Mouse (Mus musculus) kidney, embryonic 16.5 days (tissue): ENCODE measurements around the gene Pilrb2. TPM values are rescaled to one million over a fixed set of nuclear protein-coding genes. Genes with fewer than 3 reads are reported as not detected.
"Not testable (repeated sequence)": the region's sequence is repeated elsewhere in the genome, so short reads cannot be mapped to it uniquely, and the experiment has no call there.

Source experiments
- ATAC-seq: fragments of 200-750 bp; cut with Nextera tagmentation; 2 replicates; pipeline ENCODE4 v1.8.0; 2017; ENCODE audit warnings: moderate TSS enrichment; ENCODE audit not compliant: low FRiP score, low TSS enrichment
- H3K27ac ChIP-seq: fragments of 300-500 bp; sonication (generic); 2 replicates; pipeline ENCODE4 v1.5.1; 2014; ENCODE audit warnings: low read length
- H3K27me3 ChIP-seq: fragments of 300-500 bp; sonication (generic); 2 replicates; pipeline ENCODE4 v1.6.1; 2014; ENCODE audit warnings: low read length, control low read depth, mixed read lengths; ENCODE audit not compliant: insufficient read depth
- H3K36me3 ChIP-seq: fragments of 300-500 bp; sonication (generic); 2 replicates; pipeline ENCODE4 v1.6.1; 2014; ENCODE audit warnings: low read length, control low read depth, mixed read lengths; ENCODE audit not compliant: insufficient read depth
- H3K4me1 ChIP-seq: fragments of 300-500 bp; sonication (generic); 2 replicates; pipeline ENCODE4 v1.6.1; 2014; ENCODE audit warnings: low read length, control low read depth, mixed read lengths; ENCODE audit not compliant: insufficient read depth
- H3K4me2 ChIP-seq: fragments of 300-500 bp; sonication (generic); replicated peaks from 2 replicates; pipeline ENCODE4 v1.6.1; 2014; ENCODE audit warnings: low read depth, low read length
- H3K4me3 ChIP-seq: fragments of 300-500 bp; sonication (generic); 2 replicates; pipeline ENCODE4 v1.5.1; 2014; ENCODE audit warnings: mild to moderate bottlenecking, low read length
- H3K9ac ChIP-seq: fragments of 300-500 bp; sonication (generic); replicated peaks from 2 replicates; pipeline ENCODE4 v1.6.1; 2014; ENCODE audit warnings: low read length
- H3K9me3 ChIP-seq: fragments of 300-500 bp; sonication (generic); 2 replicates; pipeline ENCODE4 v1.6.1; 2016; ENCODE audit warnings: low read length, control low read depth
- WGBS: fragments of 180-500 bp; shearing (Covaris S2); extraction: QIAGEN DNeasy Blood & Tissue Kit; methylation state at CpG from one replicate; pipeline ENCODE4 v1.1.7; 2014; 5-methylcytosine and 5-hydroxymethylcytosine counted together
- polyA plus RNA-seq: library from polyadenylated mRNA; unstranded; fragments of >200 nt; fragmentation: Nextera tagmentation; extraction: Ambion mirVana; gene quantifications from 2 replicates; pipeline ENCODE4 v1.2.1, GENCODE M21; 2015

Pilrb2 gene
- polyA plus RNA-seq, 1 experiment from 2014 or later, result 0.40 TPM

- WGBS, result 51% methylated on average over 2 of the region's 2 CpGs
- no peak overlapping the region for H3K9ac ChIP-seq
- no peak for ATAC-seq
- no peak overlapping the region for H3K27ac ChIP-seq
- no peaks in the 10 kb centered on the region for H3K4me1 ChIP-seq
- H3K36me3 ChIP-seq, result no peaks in the 10 kb centered on the region
- H3K9me3 ChIP-seq, result no peaks in the 10 kb centered on the region
- no peaks in the 10 kb centered on the region for H3K27me3 ChIP-seq
- H3K4me3 ChIP-seq, result no peak overlapping the region
- no peak overlapping the region for H3K4me2 ChIP-seq
Observed at GRCm38 (mm10) chr5:137877860-137878259, 6.2 kb upstream of the Pilrb2 start.

- H3K9ac ChIP-seq, result no peak overlapping the region
- no peaks in the 10 kb centered on the region for H3K9me3 ChIP-seq
- no peak overlapping the region for H3K4me2 ChIP-seq
- 88% methylated on average over 2 of the region's 2 CpGs for WGBS
- H3K27me3 ChIP-seq, result no peaks in the 10 kb centered on the region
- no peak overlapping the region for H3K27ac ChIP-seq
- ATAC-seq, result no peak
- H3K4me3 ChIP-seq, result no peak overlapping the region
- H3K4me1 ChIP-seq, result no peaks in the 10 kb centered on the region
- no peaks in the 10 kb centered on the region for H3K36me3 ChIP-seq
Observed at GRCm38 (mm10) chr5:137875054-137875453, 3.4 kb upstream of the Pilrb2 start.

- not testable (repeated sequence) for H3K36me3 ChIP-seq, H3K4me1 ChIP-seq, H3K4me2 ChIP-seq, H3K9ac ChIP-seq, H3K9me3 ChIP-seq, H3K4me3 ChIP-seq, H3K27ac ChIP-seq, H3K27me3 ChIP-seq, ATAC-seq
- WGBS, result 47% methylated on average over 1 of the region's 1 CpGs
Observed at GRCm38 (mm10) chr5:137872381-137872702, 727 bp upstream of the Pilrb2 start.

- ATAC-seq, H3K36me3 ChIP-seq, H3K4me1 ChIP-seq, H3K9ac ChIP-seq, H3K4me3 ChIP-seq, H3K4me2 ChIP-seq, H3K27me3 ChIP-seq, H3K9me3 ChIP-seq, H3K27ac ChIP-seq: not testable (repeated sequence)
- WGBS, result 66% methylated on average over 2 of the region's 2 CpGs
Observed at GRCm38 (mm10) chr5:137868600-137868999, 3.0 kb downstream of the Pilrb2 start.

GRCm38 (mm10) chr5:137864008-137864407, 7.6 kb downstream of the Pilrb2 start:
- not testable (repeated sequence) for H3K9ac ChIP-seq, H3K27ac ChIP-seq, H3K4me1 ChIP-seq, H3K27me3 ChIP-seq, H3K9me3 ChIP-seq, H3K4me3 ChIP-seq, H3K36me3 ChIP-seq, ATAC-seq, H3K4me2 ChIP-seq
- 85% methylated on average over 1 of the region's 1 CpGs for WGBS

- H3K27me3 ChIP-seq, ATAC-seq, H3K9ac ChIP-seq, H3K9me3 ChIP-seq, H3K36me3 ChIP-seq, H3K4me1 ChIP-seq, H3K4me2 ChIP-seq, H3K4me3 ChIP-seq, H3K27ac ChIP-seq: not testable (repeated sequence)
- WGBS, result 81% methylated on average over 2 of the region's 2 CpGs
Observed at GRCm38 (mm10) chr5:137857960-137858710, 13.5 kb downstream of the Pilrb2 start, which contains the start of gene Pilrb1. Pilrb1 (minus strand) TSS chr5:137858106.

GRCm38 (mm10) chr5:137856870-137857269, 14.7 kb downstream of the Pilrb2 start:
- not testable (repeated sequence) for H3K4me3 ChIP-seq, H3K9ac ChIP-seq, H3K27ac ChIP-seq, H3K9me3 ChIP-seq, H3K4me1 ChIP-seq, H3K27me3 ChIP-seq, H3K36me3 ChIP-seq, ATAC-seq, H3K4me2 ChIP-seq
- WGBS, result 73% methylated on average over 4 of the region's 5 CpGs

GRCm38 (mm10) chr5:137854907-137855306, 16.7 kb downstream of the Pilrb2 start:
- H3K4me1 ChIP-seq, H3K27me3 ChIP-seq, H3K36me3 ChIP-seq, ATAC-seq, H3K9ac ChIP-seq, H3K4me3 ChIP-seq, H3K4me2 ChIP-seq, H3K9me3 ChIP-seq, H3K27ac ChIP-seq: not testable (repeated sequence)
- WGBS, result 87% methylated on average over 3 of the region's 3 CpGs

- H3K4me1 ChIP-seq, H3K36me3 ChIP-seq, H3K4me3 ChIP-seq, H3K27me3 ChIP-seq, ATAC-seq, H3K27ac ChIP-seq, H3K4me2 ChIP-seq, H3K9me3 ChIP-seq, H3K9ac ChIP-seq: not testable (repeated sequence)
- 100% methylated on average over 1 of the region's 1 CpGs for WGBS
Observed at GRCm38 (mm10) chr5:137850313-137850712, 21.3 kb downstream of the Pilrb2 start.

GRCm38 (mm10) chr5:137837110-137837509, 34.5 kb downstream of the Pilrb2 start:
- H3K4me3 ChIP-seq, ATAC-seq, H3K27me3 ChIP-seq, H3K4me1 ChIP-seq, H3K27ac ChIP-seq, H3K9me3 ChIP-seq, H3K4me2 ChIP-seq, H3K36me3 ChIP-seq, H3K9ac ChIP-seq: not testable (repeated sequence)
